Mouse (Mus musculus): ENCODE results near the gene 4930512M02Rik. TPM values are rescaled to one million over a fixed set of nuclear protein-coding genes. Genes with fewer than 3 reads are reported as not detected.

4930512M02Rik gene
- total RNA-seq (2023), result not detected

DNA sequence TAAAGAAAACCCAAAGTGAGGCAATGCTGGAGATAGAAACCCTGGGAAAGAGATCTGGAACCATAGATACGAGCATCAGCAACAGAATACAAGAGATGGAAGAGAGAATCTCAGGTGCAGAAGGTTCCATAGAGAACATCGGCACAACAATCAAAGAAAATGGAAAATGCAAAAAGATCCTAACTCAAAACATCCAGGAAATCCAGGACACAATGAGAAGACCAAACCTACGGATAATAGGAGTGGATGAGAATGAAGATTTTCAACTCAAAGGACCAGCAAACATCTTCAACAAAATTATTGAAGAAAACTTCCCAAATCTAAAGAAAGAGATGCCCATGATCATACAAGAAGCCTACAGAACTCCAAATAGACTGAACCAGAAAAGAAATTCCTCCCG is at the start of gene 4930512M02Rik:
4930512M02Rik (minus strand) TSS at position 101 of the 400 bp plus-strand sequence.

Other genes with a start within 250 kb of the 4930512M02Rik start
- gene Spata48, start 165.7 kb downstream of the 4930512M02Rik start, total RNA-seq (2023), result 3.2 TPM
- gene Zpbp, start 165.4 kb downstream of the 4930512M02Rik start, total RNA-seq (2023), result 2.0 TPM
- gene Ikzf1, start 57.2 kb upstream of the 4930512M02Rik start, total RNA-seq (2023), result 618 TPM
- gene Fignl1, start 181.1 kb upstream of the 4930512M02Rik start, total RNA-seq (2023), result 0.92 TPM